Mouse (Mus musculus) heart, embryonic 12.5 days (tissue): ENCODE data around the gene Sez6l. TPM values are rescaled to one million over a fixed set of nuclear protein-coding genes. Genes with fewer than 3 reads are reported as not detected.

Experiments
- ATAC-seq: fragments of 200-750 bp; cut with Nextera tagmentation; 2 replicates; pipeline ENCODE4 v1.8.0; 2017; ENCODE audit warnings: moderate TSS enrichment, moderate library complexity; ENCODE audit not compliant: insufficient number of reproducible peaks, low FRiP score
- H3K27ac ChIP-seq: fragments of 300-500 bp; sonication (generic); 2 replicates; pipeline ENCODE4 v1.5.1; 2016; ENCODE audit warnings: mild to moderate bottlenecking, moderate library complexity; ENCODE audit not compliant: poor library complexity, severe bottlenecking
- H3K27me3 ChIP-seq: fragments of 300-500 bp; sonication (generic); replicated peaks from 2 replicates; pipeline ENCODE4 v1.6.1; 2016; ENCODE audit warnings: mild to moderate bottlenecking, moderate library complexity
- H3K36me3 ChIP-seq: fragments of 300-500 bp; sonication (generic); 2 replicates; pipeline ENCODE4 v1.6.1; 2016; ENCODE audit warnings: mild to moderate bottlenecking, moderate library complexity
- H3K4me1 ChIP-seq: fragments of 300-500 bp; sonication (generic); replicated peaks from 2 replicates; pipeline ENCODE4 v1.6.1; 2016; ENCODE audit warnings: mild to moderate bottlenecking
- H3K4me2 ChIP-seq: fragments of 300-500 bp; sonication (generic); 2 replicates; pipeline ENCODE4 v1.6.1; 2016; ENCODE audit warnings: mild to moderate bottlenecking, moderate library complexity
- H3K4me3 ChIP-seq: fragments of 300-500 bp; sonication (generic); 2 replicates; pipeline ENCODE4 v1.5.1; 2016; ENCODE audit warnings: mild to moderate bottlenecking
- H3K9ac ChIP-seq: fragments of 300-500 bp; sonication (generic); 2 replicates; pipeline ENCODE4 v1.6.1; 2016; ENCODE audit warnings: mild to moderate bottlenecking, moderate library complexity
- H3K9me3 ChIP-seq: fragments of 300-500 bp; sonication (generic); replicated peaks from 2 replicates; pipeline ENCODE4 v1.6.1; 2016; ENCODE audit warnings: mild to moderate bottlenecking, moderate library complexity
- WGBS: fragments of 180-500 bp; shearing (Covaris S2); methylation state at CpG from one replicate; pipeline ENCODE4 v1.1.7; 2016; 5-methylcytosine and 5-hydroxymethylcytosine counted together
- polyA plus RNA-seq: library from polyadenylated mRNA; unstranded; fragments of >200 nt; fragmentation: Nextera tagmentation; extraction: Ambion mirVana; gene quantifications from 2 replicates; pipeline ENCODE4 v1.2.1, GENCODE M21; 2016

Sez6l gene
- polyA plus RNA-seq, 1 experiment from 2014 or later: 0.31 TPM

GRCm38 (mm10) chr5:112604251-112604650, 27.3 kb upstream of the Sez6l start:
- H3K4me2 ChIP-seq: no peak overlapping the region
- H3K4me1 ChIP-seq: peaks cover 4% of the 10 kb centered on the region; the same call in 1 of the 2 replicates
- ATAC-seq: no peak
- H3K4me3 ChIP-seq: no peak overlapping the region
- H3K27ac ChIP-seq: no peak overlapping the region
- WGBS: 83% methylated on average over 1 of the region's 1 CpGs
- no peaks in the 10 kb centered on the region for H3K9me3 ChIP-seq
- peaks cover 68% of the 10 kb centered on the region for H3K27me3 ChIP-seq
- no peak overlapping the region for H3K9ac ChIP-seq
- H3K36me3 ChIP-seq: no peaks in the 10 kb centered on the region

- Histone ChIP-seq H3K9ac (no peak overlapping the region), H3K9me3 (no peaks in the 10 kb centered on the region), H3K36me3 (no peaks in the 10 kb centered on the region), H3K27ac (no peak overlapping the region), H3K4me3 (no peak overlapping the region), H3K4me2 (no peak overlapping the region), H3K27me3 (peaks cover 68% of the 10 kb centered on the region), H3K4me1 (peaks cover 4% of the 10 kb centered on the region; the same call in 1 of the 2 replicates)
- 25% methylated on average over 3 of the region's 3 CpGs for WGBS
- no peak for ATAC-seq
These were observed 26.6 kb upstream of the Sez6l start for GRCm38 (mm10) chr5:112603594-112603993.

GRCm38 (mm10) chr5:112600309-112600939, 23.4 kb upstream of the Sez6l start:
- no peak for ATAC-seq
- no peak overlapping the region for H3K27ac ChIP-seq

GRCm38 (mm10) chr5:112599538-112600308, 22.7 kb upstream of the Sez6l start:
- Histone ChIP-seq H3K4me2 (no peak overlapping the region), H3K9me3 (no peaks in the 10 kb centered on the region), H3K27me3 (peaks cover 61% of the 10 kb centered on the region), H3K4me1 (no peaks in the 10 kb centered on the region), H3K27ac (no peak overlapping the region), H3K36me3 (no peaks in the 10 kb centered on the region), H3K9ac (no peak overlapping the region), H3K4me3 (no peak overlapping the region)
- ATAC-seq: no peak
- 79% methylated on average over 6 of the region's 6 CpGs for WGBS

More at GRCm38 (mm10) chr5:112600309-112600939, 23.4 kb upstream of the Sez6l start:
- Histone ChIP-seq H3K36me3 (no peaks in the 10 kb centered on the region), H3K9me3 (no peaks in the 10 kb centered on the region), H3K27me3 (peaks cover 61% of the 10 kb centered on the region), H3K9ac (no peak overlapping the region), H3K4me3 (no peak overlapping the region), H3K4me1 (no peaks in the 10 kb centered on the region), H3K4me2 (no peak overlapping the region)
- WGBS: 60% methylated on average over 11 of the region's 11 CpGs

DNA sequence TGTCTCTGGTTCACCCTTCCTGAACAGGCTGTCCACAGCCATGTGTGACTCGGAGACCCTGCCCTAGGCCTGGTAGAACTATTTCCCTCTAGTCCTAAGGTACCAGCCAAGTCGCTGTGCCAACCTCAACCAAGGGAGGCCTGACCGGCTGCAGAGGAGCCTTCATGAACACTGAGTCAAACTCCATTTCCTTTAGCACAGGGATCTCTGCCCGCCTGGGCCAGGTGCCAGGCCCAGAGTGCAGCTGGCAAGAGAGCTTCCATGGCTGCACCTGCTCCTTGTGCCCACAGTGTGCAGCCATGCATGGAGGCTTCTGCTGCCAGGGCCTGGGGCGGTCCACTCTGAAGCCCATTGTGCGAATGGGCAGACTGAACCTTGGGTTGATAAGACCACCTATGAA, 20.9 kb upstream of the Sez6l start:
- Histone ChIP-seq H3K4me3 (no peak overlapping the region), H3K9me3 (no peaks in the 10 kb centered on the region), H3K36me3 (no peaks in the 10 kb centered on the region), H3K27me3 (peaks cover 55% of the 10 kb centered on the region), H3K4me1 (no peaks in the 10 kb centered on the region), H3K9ac (no peak overlapping the region), H3K4me2 (no peak overlapping the region), H3K27ac (no peak overlapping the region)
- 79% methylated on average over 6 of the region's 6 CpGs for WGBS
- ATAC-seq: no peak

DNA sequence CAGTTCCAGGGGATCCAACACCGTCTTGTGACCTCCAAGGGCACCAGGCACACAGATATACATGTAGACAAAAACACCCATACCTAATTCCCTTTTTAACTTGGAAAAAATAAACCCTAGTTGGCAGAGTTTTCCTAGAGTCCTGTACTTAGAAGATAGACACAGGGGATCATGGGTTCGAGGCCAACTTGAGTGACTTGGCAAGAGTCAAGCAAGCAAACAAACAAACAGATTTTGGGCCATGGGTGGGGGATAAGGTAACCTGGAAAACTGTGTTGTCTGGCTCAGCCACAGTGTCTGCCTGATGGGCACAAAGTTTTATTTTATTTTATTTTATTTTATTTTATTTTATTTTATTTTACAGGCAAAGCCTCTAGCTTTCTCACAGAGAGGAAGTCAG, 20.3 kb upstream of the Sez6l start:
- H3K9ac ChIP-seq: no peak overlapping the region
- no peaks in the 10 kb centered on the region for H3K36me3 ChIP-seq
- no peak overlapping the region for H3K27ac ChIP-seq
- H3K27me3 ChIP-seq: peaks cover 55% of the 10 kb centered on the region
- H3K4me2 ChIP-seq: no peak overlapping the region
- WGBS: 83% methylated on average over 2 of the region's 2 CpGs
- no peak for ATAC-seq
- H3K4me3 ChIP-seq: no peak overlapping the region
- no peaks in the 10 kb centered on the region for H3K4me1 ChIP-seq
- no peaks in the 10 kb centered on the region for H3K9me3 ChIP-seq

GRCm38 (mm10) chr5:112596729-112597128, 19.7 kb upstream of the Sez6l start:
- H3K27me3 ChIP-seq: peaks cover 55% of the 10 kb centered on the region

DNA sequence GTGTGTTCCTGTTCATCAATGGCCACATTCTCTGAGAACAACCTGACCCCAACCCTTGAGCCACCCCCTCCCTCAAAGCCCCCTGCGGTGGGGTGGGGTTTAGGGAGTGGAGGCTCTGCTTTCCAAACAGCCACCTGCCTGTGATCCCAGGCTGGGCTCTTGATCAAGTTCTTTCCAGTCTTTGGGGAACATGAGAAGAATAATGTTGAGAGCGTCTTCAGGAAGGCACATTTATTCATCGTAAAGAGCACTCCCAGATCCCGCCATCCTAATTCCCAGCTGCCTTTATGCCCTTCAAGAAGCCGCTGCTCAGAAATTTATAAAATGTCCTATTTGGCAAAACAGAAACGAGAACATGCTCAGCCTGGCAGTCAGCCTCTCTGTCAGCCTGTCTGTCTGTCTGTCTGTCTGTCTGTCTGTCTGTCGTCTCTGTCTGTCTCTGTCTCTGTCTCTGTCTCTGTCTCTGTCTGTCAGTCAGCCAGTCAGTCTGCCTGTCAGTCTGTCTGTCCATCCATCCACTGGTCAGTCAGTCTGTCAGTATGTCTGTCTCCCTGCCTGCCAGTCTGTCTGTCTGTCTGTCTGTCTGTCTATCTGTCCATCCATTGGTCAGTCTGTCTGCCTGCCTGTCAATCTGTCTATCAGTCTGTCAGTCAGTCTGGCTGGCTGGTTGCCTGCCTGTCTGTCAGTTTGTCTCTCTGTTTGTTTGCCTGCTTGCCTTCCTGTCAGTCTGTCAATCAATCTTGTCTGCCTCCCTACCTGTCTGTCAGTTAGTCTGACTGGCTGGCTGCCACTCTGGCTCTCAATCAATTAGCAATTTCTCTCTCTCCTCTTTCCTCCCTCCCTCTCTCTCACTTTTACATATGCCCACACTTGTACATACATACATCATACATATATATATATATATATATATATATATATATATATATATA, 19.0 kb upstream of the Sez6l start:
- H3K27ac ChIP-seq: no peak overlapping the region
- 75% methylated on average over 7 of the region's 7 CpGs for whole genome bisulfite sequencing
- ATAC-seq: no peak
- H3K27me3 ChIP-seq: peaks cover 56% of the 10 kb centered on the region
- H3K9me3 ChIP-seq: no peaks in the 10 kb centered on the region
- no peaks in the 10 kb centered on the region for H3K36me3 ChIP-seq
- no peak overlapping the region for H3K4me2 ChIP-seq
- H3K4me1 ChIP-seq: no peaks in the 10 kb centered on the region
- no peak overlapping the region for H3K4me3 ChIP-seq
- no peak overlapping the region for H3K9ac ChIP-seq

More at GRCm38 (mm10) chr5:112596729-112597128, 19.7 kb upstream of the Sez6l start:
- WGBS: 84% methylated on average over 9 of the region's 9 CpGs
- Histone ChIP-seq H3K4me3 (no peak overlapping the region), H3K27ac (no peak overlapping the region), H3K9me3 (no peaks in the 10 kb centered on the region), H3K9ac (no peak overlapping the region), H3K4me1 (no peaks in the 10 kb centered on the region), H3K4me2 (no peak overlapping the region), H3K36me3 (no peaks in the 10 kb centered on the region)
- ATAC-seq: no peak

GRCm38 (mm10) chr5:112591706-112592105, 14.7 kb upstream of the Sez6l start:
- peaks cover 64% of the 10 kb centered on the region for H3K27me3 ChIP-seq
- 61% methylated on average over 1 of the region's 1 CpGs for WGBS
- no peak for ATAC-seq

GRCm38 (mm10) chr5:112586071-112586470, 9.1 kb upstream of the Sez6l start:
- ATAC-seq: no peak
- H3K27ac ChIP-seq: no peak overlapping the region
- 42% methylated on average over 6 of the region's 6 CpGs for WGBS
- H3K9me3 ChIP-seq: peaks cover 6% of the 10 kb centered on the region; the same call in 1 of the 2 replicates
- no peak overlapping the region for H3K4me3 ChIP-seq
- peaks cover 71% of the 10 kb centered on the region for H3K27me3 ChIP-seq
- H3K36me3 ChIP-seq: no peaks in the 10 kb centered on the region
- no peak overlapping the region for H3K4me2 ChIP-seq
- H3K9ac ChIP-seq: no peak overlapping the region
- peaks cover 10% of the 10 kb centered on the region; the same call in 1 of the 2 replicates for H3K4me1 ChIP-seq

More at GRCm38 (mm10) chr5:112591706-112592105, 14.7 kb upstream of the Sez6l start:
- Histone ChIP-seq H3K4me3 (no peak overlapping the region), H3K9ac (no peak overlapping the region), H3K4me2 (no peak overlapping the region), H3K9me3 (no peaks in the 10 kb centered on the region), H3K36me3 (no peaks in the 10 kb centered on the region), H3K4me1 (no peaks in the 10 kb centered on the region), H3K27ac (no peak overlapping the region)
